Mouse (Mus musculus) testis, postnatal 10 days (tissue): ENCODE measurements around the gene Ccdc60.
A peak's percentile ranks its signal among the peaks of the same experiment; 100 is the strongest.
"Not testable (repeated sequence)": the region's sequence is repeated elsewhere in the genome, so short reads cannot be mapped to it uniquely, and the experiment has no call there.

ENCODE experiments used
- DNase-seq: peaks from one replicate; pipeline ENCODE4 v3.0.0; 2021; ENCODE audit warnings: low spot score

Ccdc60 gene

GRCm38 (mm10) chr5:116192693-116193092 lies 96.1 kb downstream of the Ccdc60 start:
- DNase-seq = no peak

- no peak for DNase-seq
Measured at GRCm38 (mm10) chr5:116191596-116191995, 97.2 kb downstream of the Ccdc60 start.

GRCm38 (mm10) chr5:116189818-116190217 lies 99.0 kb downstream of the Ccdc60 start:
- no peak for DNase-seq

GRCm38 (mm10) chr5:116180594-116180993 lies 108.2 kb downstream of the Ccdc60 start:
- no peak for DNase-seq

- DNase-seq = no peak
Measured at GRCm38 (mm10) chr5:116171721-116172120, 117.1 kb downstream of the Ccdc60 start.

GRCm38 (mm10) chr5:116166965-116167364 lies 121.8 kb downstream of the Ccdc60 start:
- no peak for DNase-seq

GRCm38 (mm10) chr5:116165203-116165888 lies 123.4 kb downstream of the Ccdc60 start:
- DNase-seq = no peak

GRCm38 (mm10) chr5:116154811-116155210 lies 134.0 kb downstream of the Ccdc60 start:
- no peak for DNase-seq

- not testable (repeated sequence) for DNase-seq
Measured at GRCm38 (mm10) chr5:116146446-116146845, 142.3 kb downstream of the Ccdc60 start.

GRCm38 (mm10) chr5:116144711-116145110 lies 144.1 kb downstream of the Ccdc60 start:
- no peak for DNase-seq

GRCm38 (mm10) chr5:116140682-116141081 lies 148.1 kb downstream of the Ccdc60 start:
- DNase-seq = no peak

GRCm38 (mm10) chr5:116123344-116123743 lies 165.4 kb downstream of the Ccdc60 start:
- DNase-seq = peak; percentile 81

- DNase-seq = peak; percentile 82
Measured at GRCm38 (mm10) chr5:116116567-116116966, 172.2 kb downstream of the Ccdc60 start.

GRCm38 (mm10) chr5:116116110-116116509 lies 172.7 kb downstream of the Ccdc60 start:
- DNase-seq = peak; percentile 16

- peak; percentile 31 for DNase-seq
Measured at GRCm38 (mm10) chr5:116115071-116115834, 173.5 kb downstream of the Ccdc60 start.

- DNase-seq = no peak
Measured at GRCm38 (mm10) chr5:116108651-116109050, 180.1 kb downstream of the Ccdc60 start.

GRCm38 (mm10) chr5:116084231-116084630 lies 204.6 kb downstream of the Ccdc60 start:
- DNase-seq = peak; percentile 17

- DNase-seq = no peak
Measured at GRCm38 (mm10) chr5:116083081-116083480, 205.7 kb downstream of the Ccdc60 start, which contains the start of gene Tmem233. Tmem233 (minus strand) TSS chr5:116083244.

- DNase-seq = no peak
Measured at GRCm38 (mm10) chr5:116082241-116082900, 206.4 kb downstream of the Ccdc60 start.

- DNase-seq = no peak
Measured at GRCm38 (mm10) chr5:116081616-116082015, 207.2 kb downstream of the Ccdc60 start.

- no peak for DNase-seq
Measured at GRCm38 (mm10) chr5:116080736-116081135, 208.0 kb downstream of the Ccdc60 start.
